Mouse (Mus musculus) heart, embryonic 14.5 days (tissue): ENCODE measurements around the gene 4930404N11Rik. TPM values are rescaled to one million over a fixed set of nuclear protein-coding genes. Genes with fewer than 3 reads are reported as not detected.
A peak's percentile ranks its signal among the peaks of the same experiment; 100 is the strongest.

Experiments
- ATAC-seq: fragments of 200-750 bp; cut with Nextera tagmentation; 2 replicates; pipeline ENCODE4 v1.8.0; 2017; ENCODE audit warnings: low read depth, moderate TSS enrichment; ENCODE audit not compliant: insufficient number of reproducible peaks, insufficient read depth, low FRiP score
- H3K27ac ChIP-seq, 2 experiments: fragments of 200-500 bp in 1 of 2; fragments of 300-500 bp in 1 of 2; sonication (generic) in 1 of 2; replicated peaks in 1 of 2; 2 replicates each; pipeline ENCODE4 v1.5.1; 2012 to 2014; ENCODE audit warnings: low read depth in 2 of 2, low read length in 2 of 2, control low read depth in 1 of 2, mild to moderate bottlenecking in 1 of 2, mixed read lengths in 1 of 2; ENCODE audit not compliant: control insufficient read depth in 1 of 2, insufficient read depth in 1 of 2
- H3K27me3 ChIP-seq: fragments of 300-500 bp; sonication (generic); 2 replicates; pipeline ENCODE4 v1.6.1; 2014; ENCODE audit warnings: mild to moderate bottlenecking, low read length, control low read depth; ENCODE audit not compliant: control insufficient read depth, insufficient read depth
- H3K36me3 ChIP-seq: fragments of 300-500 bp; sonication (generic); 2 replicates; pipeline ENCODE4 v1.6.1; 2014; ENCODE audit warnings: mild to moderate bottlenecking, control low read depth, low read length, mixed read lengths; ENCODE audit not compliant: control insufficient read depth, insufficient read depth
- H3K4me1 ChIP-seq, 2 experiments: fragments of 200-500 bp in 1 of 2; fragments of 300-500 bp in 1 of 2; sonication (generic) in 1 of 2; 2 replicates each; pipeline ENCODE4 v1.6.1; 2012 to 2014; ENCODE audit warnings: low read length in 2 of 2, control low read depth in 1 of 2, mixed read lengths in 1 of 2; ENCODE audit not compliant: control insufficient read depth in 2 of 2, insufficient read depth in 2 of 2
- H3K4me2 ChIP-seq: fragments of 300-500 bp; sonication (generic); 2 replicates; pipeline ENCODE4 v1.6.1; 2014; ENCODE audit warnings: mild to moderate bottlenecking, low read length
- H3K4me3 ChIP-seq, 2 experiments: fragments of 200-500 bp in 1 of 2; fragments of 300-500 bp in 1 of 2; sonication (generic) in 1 of 2; 2 replicates each; pipeline ENCODE4 v1.5.1; 2012 to 2014; ENCODE audit warnings: low read length in 2 of 2, mild to moderate bottlenecking in 2 of 2, control low read depth in 1 of 2, low read depth in 1 of 2, moderate library complexity in 1 of 2; ENCODE audit not compliant: control insufficient read depth in 1 of 2, insufficient read depth in 1 of 2
- H3K9ac ChIP-seq: fragments of 300-500 bp; sonication (generic); 2 replicates; pipeline ENCODE4 v1.6.1; 2014; ENCODE audit warnings: mild to moderate bottlenecking, low read length
- H3K9me3 ChIP-seq: fragments of 300-500 bp; sonication (generic); 2 replicates; pipeline ENCODE4 v1.6.1; 2016; ENCODE audit warnings: low read length, control low read depth; ENCODE audit not compliant: control insufficient read depth
- WGBS: fragments of 180-500 bp; shearing (Covaris S2); extraction: QIAGEN DNeasy Blood & Tissue Kit; methylation state at CpG from one replicate; pipeline ENCODE4 v1.1.7; 2014; 5-methylcytosine and 5-hydroxymethylcytosine counted together
- polyA plus RNA-seq: library from polyadenylated mRNA; unstranded; fragments of >200 nt; fragmentation: Nextera tagmentation; extraction: Ambion mirVana; gene quantifications from 2 replicates; pipeline ENCODE4 v1.2.1, GENCODE M21; 2014

4930404N11Rik gene
- polyA plus RNA-seq, 1 experiment from 2014 or later, result 0.38 TPM

DNA sequence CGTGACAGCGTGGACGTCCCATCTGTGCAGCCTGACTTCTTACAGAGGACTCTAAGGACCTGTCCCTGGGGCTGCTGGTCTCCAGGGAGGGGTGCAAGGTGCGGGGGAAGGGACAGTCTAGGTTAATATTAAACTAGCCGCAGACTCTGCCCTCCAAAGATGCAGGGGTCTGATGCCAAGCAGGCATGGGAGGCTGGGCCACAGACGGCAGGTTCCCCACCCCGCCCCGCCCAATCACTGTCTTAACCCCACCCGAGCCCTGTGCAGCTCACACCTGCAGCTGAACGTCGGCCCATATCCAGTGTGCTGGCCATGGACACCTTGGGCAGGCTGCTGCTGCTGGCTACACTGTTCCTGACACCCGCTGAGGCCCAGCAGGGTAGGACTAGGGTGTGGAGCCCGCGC is 27.2 kb upstream of the 4930404N11Rik start, which contains the start of gene Smim24:
Smim24 (plus strand) TSS at position 271 of the 405 bp plus-strand sequence.
- Histone ChIP-seq H3K9ac (peak within 1 kb of the TSS; percentile 69), H3K36me3 (peaks cover 30% of the 10 kb centered on the region), H3K9me3 (no peaks in the 10 kb centered on the region), H3K27me3 (no peaks in the 10 kb centered on the region), H3K4me1 (peaks cover 10 to 30% of the 10 kb centered on the region in 2 experiments), H3K27ac (peak within 1 kb of the TSS; percentile 21 to 53; a peak in 3 of 4 replicates), H3K4me3 (peak within 1 kb of the TSS; percentile 30 to 31), H3K4me2 (peak within 1 kb of the TSS; percentile 71)
- 60% methylated on average over 14 of the region's 14 CpGs for WGBS
- ATAC-seq, result no peak

DNA sequence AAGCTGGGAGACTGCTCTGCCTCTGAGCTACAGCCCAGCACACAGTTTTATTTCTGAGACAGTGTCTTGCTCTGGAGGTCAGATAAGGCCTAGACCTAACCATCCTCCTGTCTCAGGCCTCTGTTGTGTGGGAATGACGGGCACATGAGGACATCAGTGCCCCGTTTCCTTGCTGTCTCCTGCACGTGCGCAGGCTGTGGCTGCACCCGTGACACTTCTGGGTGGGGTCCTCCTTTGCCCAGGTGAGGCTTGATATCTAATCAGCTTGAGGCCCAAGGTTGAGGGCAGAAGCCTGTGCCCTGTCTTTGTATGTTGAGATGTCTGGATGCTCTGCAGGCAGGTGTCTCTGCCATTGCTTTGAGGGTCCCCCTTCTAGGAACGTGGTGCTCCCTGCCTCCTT is 26.7 kb upstream of the 4930404N11Rik start:
- 75% methylated on average over 6 of the region's 6 CpGs for WGBS
- H3K4me2 ChIP-seq, result no peak overlapping the region
- H3K27ac ChIP-seq, result no peak overlapping the region
- no peak for ATAC-seq
- H3K9me3 ChIP-seq, result no peaks in the 10 kb centered on the region
- peaks cover 10 to 30% of the 10 kb centered on the region in 2 experiments for H3K4me1 ChIP-seq
- H3K27me3 ChIP-seq, result no peaks in the 10 kb centered on the region
- no peak overlapping the region for H3K4me3 ChIP-seq
- no peak overlapping the region for H3K9ac ChIP-seq
- peaks cover 30% of the 10 kb centered on the region for H3K36me3 ChIP-seq

DNA sequence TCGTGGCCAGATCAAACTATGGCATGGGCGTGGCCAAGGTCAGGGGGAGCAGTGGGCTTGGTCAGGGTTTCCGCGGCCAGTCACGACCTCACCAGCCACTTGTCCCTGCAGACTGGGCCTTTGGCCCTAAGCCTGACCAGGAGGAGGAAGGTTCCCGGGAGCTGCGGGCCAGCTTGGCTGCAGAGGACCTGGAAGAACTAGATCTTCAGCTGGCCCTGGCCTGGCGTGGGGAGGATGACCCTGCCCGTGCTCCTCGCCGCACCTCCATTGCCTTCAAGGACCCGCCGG is 25.0 kb upstream of the 4930404N11Rik start:
- 87% methylated on average over 13 of the region's 13 CpGs for WGBS
- no peak for ATAC-seq
- no peaks in the 10 kb centered on the region for H3K9me3 ChIP-seq
- H3K4me1 ChIP-seq, result peaks cover 10 to 30% of the 10 kb centered on the region in 2 experiments
- H3K4me2 ChIP-seq, result no peak overlapping the region
- H3K4me3 ChIP-seq, result no peak overlapping the region
- peaks cover 38% of the 10 kb centered on the region for H3K36me3 ChIP-seq
- H3K9ac ChIP-seq, result no peak overlapping the region
- H3K27ac ChIP-seq, result no peak overlapping the region
- no peaks in the 10 kb centered on the region for H3K27me3 ChIP-seq

DNA sequence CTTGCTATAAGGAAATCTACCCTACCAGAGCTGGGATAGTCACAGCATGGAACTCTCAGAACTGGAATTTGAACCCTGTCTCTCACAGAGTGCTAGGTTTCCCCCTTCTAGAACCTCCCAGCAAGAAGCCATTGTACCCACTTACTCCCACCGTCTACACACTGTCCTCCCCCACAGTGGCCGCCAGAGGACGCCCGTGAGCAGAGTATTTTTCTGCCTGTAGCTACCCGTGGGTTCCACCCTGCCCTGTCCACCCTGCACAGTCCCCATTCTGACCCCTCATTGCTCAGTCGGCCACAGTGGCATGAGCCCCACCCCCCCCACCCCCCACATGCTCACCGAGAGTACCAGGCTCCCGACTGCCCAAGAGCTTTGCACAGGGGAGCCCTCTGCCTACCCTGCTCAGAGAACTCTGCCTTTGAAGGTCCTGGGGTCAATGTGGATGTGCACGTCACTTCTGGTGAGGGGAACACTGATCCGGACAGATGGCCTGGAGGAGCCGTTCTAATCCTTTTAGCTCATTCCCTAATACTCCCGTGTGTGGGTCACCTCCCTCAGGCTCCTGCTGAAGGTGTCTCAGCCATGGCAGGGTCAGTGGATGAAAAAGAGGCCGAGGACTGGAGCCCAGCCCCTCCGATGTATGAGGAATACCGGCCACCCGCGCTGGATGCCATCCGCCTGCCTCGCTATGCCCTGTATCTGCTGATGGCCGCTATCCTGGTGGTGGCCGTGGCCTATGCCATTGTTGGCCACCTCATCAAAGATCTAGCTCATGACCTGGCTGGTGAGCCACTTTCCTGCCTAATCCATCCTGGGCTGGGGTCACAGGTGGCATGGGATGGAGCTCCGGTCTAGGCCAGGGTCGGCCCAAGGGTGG is 24.4 kb upstream of the 4930404N11Rik start:
- Histone ChIP-seq H3K27me3 (no peaks in the 10 kb centered on the region), H3K4me2 (no peak overlapping the region), H3K9ac (peak overlapping the region; percentile 12; the same call in 1 of the 2 replicates), H3K36me3 (peaks cover 38% of the 10 kb centered on the region), H3K27ac (peak overlapping the region; percentile 17 to 68; a peak in 3 of 4 replicates), H3K4me3 (no peak overlapping the region), H3K9me3 (no peaks in the 10 kb centered on the region), H3K4me1 (peaks cover 14 to 35% of the 10 kb centered on the region in 2 experiments)
- peak; percentile 48; the same call in 1 of the 2 replicates for ATAC-seq
- WGBS, result 55% methylated on average over 23 of the region's 23 CpGs

DNA sequence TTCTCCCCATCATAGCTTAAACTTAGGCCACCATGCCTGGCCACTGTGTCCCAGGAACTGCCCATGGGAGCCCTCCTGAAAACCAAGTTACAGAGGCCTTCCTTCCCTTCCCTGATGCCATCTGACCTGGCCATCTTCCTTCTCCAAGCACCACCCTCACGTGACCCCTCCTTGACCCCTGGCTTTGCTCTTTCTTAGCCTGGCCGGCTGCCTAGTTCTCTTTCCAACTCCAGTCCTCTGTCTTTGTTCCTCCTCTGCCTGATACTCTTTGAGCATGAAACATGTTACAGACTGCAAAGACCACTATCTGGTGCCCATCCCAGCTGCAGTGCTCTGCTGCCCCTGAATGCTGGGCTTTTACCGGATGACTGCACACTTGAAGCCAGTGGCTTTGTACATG is 23.8 kb upstream of the 4930404N11Rik start:
- peaks cover 16 to 37% of the 10 kb centered on the region in 2 experiments for H3K4me1 ChIP-seq
- peak overlapping the region; percentile 17 to 68; a peak in 3 of 4 replicates for H3K27ac ChIP-seq
- ATAC-seq, result no peak
- no peaks in the 10 kb centered on the region for H3K9me3 ChIP-seq
- no peak overlapping the region for H3K4me3 ChIP-seq
- 52% methylated on average over 3 of the region's 3 CpGs for WGBS
- H3K36me3 ChIP-seq, result peaks cover 38% of the 10 kb centered on the region
- no peak overlapping the region for H3K4me2 ChIP-seq
- peak overlapping the region; percentile 12; the same call in 1 of the 2 replicates for H3K9ac ChIP-seq
- H3K27me3 ChIP-seq, result no peaks in the 10 kb centered on the region

DNA sequence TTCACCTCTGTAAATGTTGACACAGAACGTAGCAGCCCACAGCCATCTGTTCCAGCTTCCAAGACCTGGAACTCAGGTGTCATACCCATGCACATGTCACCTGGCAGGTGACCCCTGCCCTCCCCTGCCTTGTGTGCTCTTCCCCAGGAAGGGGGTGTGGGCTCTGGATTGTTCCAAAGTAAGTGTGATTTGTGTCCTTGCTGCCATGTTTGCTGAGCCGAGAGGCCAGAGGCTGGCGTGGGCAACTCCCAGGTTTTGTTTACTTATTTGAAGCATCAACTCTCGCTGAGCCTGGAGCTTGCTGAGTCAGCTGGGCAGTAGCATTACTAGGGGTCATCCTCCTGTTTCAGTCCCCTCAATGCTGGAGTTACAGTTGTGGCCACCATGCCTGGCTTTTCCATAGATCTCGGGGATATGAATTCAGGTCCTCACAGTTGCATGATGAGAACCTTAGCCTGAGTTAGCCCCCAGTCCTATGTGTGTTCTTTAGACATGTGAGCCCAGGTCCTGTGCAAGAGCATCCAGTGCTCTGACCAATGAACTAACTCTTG is 23.0 kb upstream of the 4930404N11Rik start, which contains the start of gene Gm48552:
Gm48552 (plus strand) TSS at position 501 of the 551 bp plus-strand sequence.
- peak within 1 kb of the TSS; percentile 12; the same call in 1 of the 2 replicates for H3K9ac ChIP-seq
- ATAC-seq, result no peak

DNA sequence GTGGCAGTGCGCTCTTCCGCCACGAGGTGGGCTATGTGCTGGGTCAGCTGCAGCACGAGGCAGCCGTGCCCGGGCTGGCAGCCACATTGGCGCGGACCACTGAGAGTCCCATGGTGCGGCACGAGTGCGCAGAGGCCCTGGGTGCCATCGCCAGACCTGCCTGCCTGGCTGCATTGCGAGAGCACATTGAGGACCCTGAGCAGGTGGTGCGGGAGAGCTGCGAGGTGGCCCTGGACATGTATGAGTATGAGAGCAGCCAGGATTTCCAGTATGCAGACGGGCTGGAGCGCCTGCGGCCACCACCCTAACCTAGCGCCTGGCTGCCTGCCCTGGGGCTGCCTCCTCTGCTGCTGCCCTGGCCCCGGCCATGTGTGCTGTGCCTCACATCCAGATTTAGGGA is 22.1 kb upstream of the 4930404N11Rik start:
- Histone ChIP-seq H3K9ac (no peak overlapping the region), H3K4me2 (no peak overlapping the region), H3K4me3 (no peak overlapping the region), H3K9me3 (no peaks in the 10 kb centered on the region), H3K36me3 (peaks cover 38% of the 10 kb centered on the region), H3K27ac (no peak overlapping the region), H3K4me1 (peaks cover 8 to 22% of the 10 kb centered on the region in 2 experiments), H3K27me3 (no peaks in the 10 kb centered on the region)
- 95% methylated on average over 20 of the region's 20 CpGs for WGBS
- ATAC-seq, result no peak

More for the DNA sequence above, 23.0 kb upstream of the 4930404N11Rik start, which contains the start of gene Gm48552:
- H3K9me3 ChIP-seq, result no peaks in the 10 kb centered on the region
- peak within 1 kb of the TSS; percentile 17 to 68; a peak in 3 of 4 replicates for H3K27ac ChIP-seq
- WGBS, result 85% methylated on average over 5 of the region's 5 CpGs
- peaks cover 13 to 30% of the 10 kb centered on the region in 2 experiments for H3K4me1 ChIP-seq
- no peak within 1 kb of the TSS for H3K4me3 ChIP-seq
- H3K27me3 ChIP-seq, result no peaks in the 10 kb centered on the region
- no peak within 1 kb of the TSS for H3K4me2 ChIP-seq
- peaks cover 38% of the 10 kb centered on the region for H3K36me3 ChIP-seq
